Mouse (Mus musculus) liver, postnatal 0 days (tissue): ENCODE measurements at regions not wholly inside any gene's neighbourhood (a gene's known extent, or its start where the extent isn't known, plus 50 kb on each side); places are given as distances from the start of the nearest gene placed in this dataset.

Experiments used
- CTCF ChIP-seq: sonication (generic); IDR thresholded peaks from 2 replicates; pipeline ENCODE4 v1.5.1; 2016; ENCODE audit warnings: antibody characterized with exemption, low read depth
- EP300 ChIP-seq: IDR thresholded peaks from 2 replicates; pipeline ENCODE4 v1.6.1; 2016; ENCODE audit warnings: antibody characterized with exemption, low read depth, mild to moderate bottlenecking

- TF ChIP-seq EP300 (no peak), CTCF (no peak)
Observed at GRCm38 (mm10) chr7:111877591-111877990, 97.8 kb upstream of the Galnt18 start.
